Mouse (Mus musculus): ENCODE data around the gene Syce1l. TPM values are rescaled to one million over a fixed set of nuclear protein-coding genes. Genes with fewer than 3 reads are reported as not detected.

Syce1l gene
- polyA plus RNA-seq, 1 experiment from 2014 or later: 0.28 TPM

- Histone ChIP-seq H3K27ac (replicated peaks; ENCODE audit: low read depth, low read length) (no peak overlapping the region), H3K4me2 (ENCODE audit: low read depth, severe bottlenecking) (no peak overlapping the region), H3K27me3 (ENCODE audit: control insufficient read depth, insufficient read depth, low read length) (no peaks in the 10 kb centered on the region), H3K9ac (ENCODE audit: low read length) (no peak overlapping the region), H3K4me3 (ENCODE audit: low read depth, low read length) (no peak overlapping the region), H3K4me1 (ENCODE audit: control insufficient read depth, insufficient read depth, low read length) (no peaks in the 10 kb centered on the region), H3K9me3 (ENCODE audit: control insufficient read depth, low read length) (no peaks in the 10 kb centered on the region), H3K36me3 (ENCODE audit: control insufficient read depth, insufficient read depth, low read length) (peaks cover 8% of the 10 kb centered on the region)
- no peak for ATAC-seq (ENCODE audit: insufficient number of reproducible peaks, low FRiP score, low TSS enrichment, low read depth)
- no peak for DNase-seq (ENCODE audit: low spot score)
- 84% methylated on average over 8 of the region's 8 CpGs for WGBS
Measured at GRCm38 (mm10) chr8:113643479-113644210, 632 bp downstream of the Syce1l start.

DNA sequence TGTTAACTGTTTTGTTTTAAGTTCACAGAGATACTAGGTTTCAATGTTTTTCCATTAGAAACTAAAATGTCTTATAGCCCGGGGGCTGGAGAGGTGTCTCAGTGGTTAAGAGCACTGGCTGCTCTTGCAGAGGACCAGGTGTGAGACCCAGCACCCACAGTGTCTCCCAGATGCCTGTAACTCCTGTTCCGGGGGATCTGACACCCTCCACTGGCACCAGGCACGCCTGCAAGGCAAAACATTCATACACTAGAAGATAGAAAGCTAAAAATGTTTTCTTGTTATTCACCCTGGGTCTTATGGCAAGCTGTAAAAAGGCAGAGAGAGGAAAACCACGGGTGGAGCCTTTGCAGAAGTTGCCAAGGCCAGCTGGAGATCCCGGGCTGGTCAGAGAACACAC, 2.2 kb downstream of the Syce1l start:
- no peak for ATAC-seq (ENCODE audit: insufficient number of reproducible peaks, low FRiP score, low TSS enrichment, low read depth)

DNA sequence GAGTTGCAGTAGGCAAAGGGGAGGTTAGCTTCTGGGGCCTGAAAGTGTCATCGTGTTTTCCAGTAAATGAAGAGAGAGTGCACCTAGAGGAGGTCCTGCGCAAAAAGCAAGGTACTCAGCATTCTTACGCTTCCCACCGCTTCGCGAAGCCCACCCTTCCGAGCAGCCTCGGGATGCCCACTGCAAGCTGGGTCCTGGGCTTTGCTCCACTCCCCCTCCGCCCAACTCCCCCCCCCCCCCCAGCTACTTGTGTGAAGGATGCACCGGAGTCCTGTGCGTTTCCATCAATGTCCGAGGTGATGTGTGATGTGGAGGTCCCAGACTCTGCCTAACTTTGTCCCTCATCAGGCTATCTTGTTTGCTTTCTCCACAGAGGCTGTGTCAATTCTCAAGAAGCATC, 9.4 kb downstream of the Syce1l start:
- WGBS: 80% methylated on average over 12 of the region's 12 CpGs
- Histone ChIP-seq H3K27me3 (ENCODE audit: control insufficient read depth, insufficient read depth, low read length) (no peaks in the 10 kb centered on the region), H3K4me2 (ENCODE audit: low read depth, severe bottlenecking) (no peak overlapping the region), H3K9me3 (ENCODE audit: control insufficient read depth, low read length) (no peaks in the 10 kb centered on the region), H3K27ac (replicated peaks; ENCODE audit: low read depth, low read length) (no peak overlapping the region), H3K36me3 (ENCODE audit: control insufficient read depth, insufficient read depth, low read length) (no peaks in the 10 kb centered on the region), H3K4me3 (ENCODE audit: low read depth, low read length) (no peak overlapping the region), H3K9ac (ENCODE audit: low read length) (no peak overlapping the region), H3K4me1 (ENCODE audit: control insufficient read depth, insufficient read depth, low read length) (no peaks in the 10 kb centered on the region)
- ATAC-seq (ENCODE audit: insufficient number of reproducible peaks, low FRiP score, low TSS enrichment, low read depth): no peak
- DNase-seq (ENCODE audit: low spot score): no peak

More for the DNA sequence above, 2.2 kb downstream of the Syce1l start:
- Histone ChIP-seq H3K4me1 (ENCODE audit: control insufficient read depth, insufficient read depth, low read length) (no peaks in the 10 kb centered on the region), H3K4me2 (ENCODE audit: low read depth, severe bottlenecking) (no peak overlapping the region), H3K27me3 (ENCODE audit: control insufficient read depth, insufficient read depth, low read length) (no peaks in the 10 kb centered on the region), H3K4me3 (ENCODE audit: low read depth, low read length) (no peak overlapping the region), H3K9ac (ENCODE audit: low read length) (no peak overlapping the region), H3K9me3 (ENCODE audit: control insufficient read depth, low read length) (no peaks in the 10 kb centered on the region), H3K36me3 (ENCODE audit: control insufficient read depth, insufficient read depth, low read length) (peaks cover 6% of the 10 kb centered on the region), H3K27ac (replicated peaks; ENCODE audit: low read depth, low read length) (no peak overlapping the region)
- no peak for DNase-seq (ENCODE audit: low spot score)
- 73% methylated on average over 5 of the region's 5 CpGs for WGBS

DNA sequence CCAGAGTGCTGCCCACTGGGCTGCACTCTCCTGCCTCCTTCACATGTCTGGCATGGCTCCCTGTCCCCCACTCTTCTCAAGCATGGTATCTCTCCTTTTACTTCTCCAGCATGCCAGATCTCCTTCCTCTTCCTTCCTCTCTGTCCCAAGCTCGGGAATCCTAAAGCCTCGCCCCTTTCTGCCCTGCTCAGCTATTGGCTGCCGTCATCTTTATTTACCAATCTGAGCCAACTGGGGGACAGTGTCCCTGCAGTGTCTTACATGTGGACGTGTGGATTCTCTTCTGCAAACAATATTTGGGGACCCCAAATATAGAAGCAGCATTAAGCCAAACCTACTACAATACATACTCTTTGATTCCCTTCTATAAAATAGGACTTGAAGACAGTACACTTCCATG, 10.1 kb downstream of the Syce1l start:
- DNase-seq (ENCODE audit: low spot score) (no peak), ATAC-seq (ENCODE audit: insufficient number of reproducible peaks, low FRiP score, low TSS enrichment, low read depth) (no peak)
- WGBS: 61% methylated on average over 4 of the region's 4 CpGs
- Histone ChIP-seq H3K4me2 (ENCODE audit: low read depth, severe bottlenecking) (no peak overlapping the region), H3K9me3 (ENCODE audit: control insufficient read depth, low read length) (no peaks in the 10 kb centered on the region), H3K27me3 (ENCODE audit: control insufficient read depth, insufficient read depth, low read length) (no peaks in the 10 kb centered on the region), H3K27ac (replicated peaks; ENCODE audit: low read depth, low read length) (no peak overlapping the region), H3K9ac (ENCODE audit: low read length) (no peak overlapping the region), H3K36me3 (ENCODE audit: control insufficient read depth, insufficient read depth, low read length) (no peaks in the 10 kb centered on the region), H3K4me1 (ENCODE audit: control insufficient read depth, insufficient read depth, low read length) (no peaks in the 10 kb centered on the region), H3K4me3 (ENCODE audit: low read depth, low read length) (no peak overlapping the region)

DNA sequence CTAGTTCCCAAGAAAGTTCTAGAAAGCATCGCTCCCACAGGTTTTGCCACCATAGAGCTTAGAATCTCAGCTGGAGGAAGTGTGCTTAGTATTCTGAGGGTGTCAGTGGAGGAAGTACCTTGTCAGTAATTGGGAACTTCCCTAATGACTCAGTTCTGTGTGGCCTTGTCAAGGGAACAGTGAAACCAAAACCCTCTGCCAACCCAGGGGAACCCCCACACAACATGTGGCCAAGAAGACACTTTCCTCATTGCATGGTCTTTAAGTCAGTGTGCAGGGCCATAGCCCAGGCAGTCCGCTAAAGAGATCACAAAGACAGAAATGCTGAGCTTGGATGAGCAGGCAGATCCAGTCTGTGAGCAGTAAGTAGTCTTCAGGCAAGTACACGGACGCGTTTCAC, 13.1 kb downstream of the Syce1l start:
- no peak for ATAC-seq (ENCODE audit: insufficient number of reproducible peaks, low FRiP score, low TSS enrichment, low read depth)
- 92% methylated on average over 5 of the region's 5 CpGs for WGBS

GRCm38 (mm10) chr8:113656681-113657298, 13.8 kb downstream of the Syce1l start:
- no peaks in the 10 kb centered on the region for H3K27me3 ChIP-seq (ENCODE audit: control insufficient read depth, insufficient read depth, low read length)
- no peak overlapping the region for H3K9ac ChIP-seq (ENCODE audit: low read length)
- no peak overlapping the region for H3K4me3 ChIP-seq (ENCODE audit: low read depth, low read length)
- 80% methylated on average over 11 of the region's 11 CpGs for WGBS
- DNase-seq (ENCODE audit: low spot score) (no peak), ATAC-seq (ENCODE audit: insufficient number of reproducible peaks, low FRiP score, low TSS enrichment, low read depth) (no peak)
- no peak overlapping the region for H3K27ac ChIP-seq (replicated peaks; ENCODE audit: low read depth, low read length)
- no peak overlapping the region for H3K4me2 ChIP-seq (ENCODE audit: low read depth, severe bottlenecking)
- no peaks in the 10 kb centered on the region for H3K4me1 ChIP-seq (ENCODE audit: control insufficient read depth, insufficient read depth, low read length)
- H3K36me3 ChIP-seq (ENCODE audit: control insufficient read depth, insufficient read depth, low read length): no peaks in the 10 kb centered on the region
- H3K9me3 ChIP-seq (ENCODE audit: control insufficient read depth, low read length): no peaks in the 10 kb centered on the region

More for the DNA sequence above, 13.1 kb downstream of the Syce1l start:
- Histone ChIP-seq H3K9ac (ENCODE audit: low read length) (no peak overlapping the region), H3K4me3 (ENCODE audit: low read depth, low read length) (no peak overlapping the region), H3K4me1 (ENCODE audit: control insufficient read depth, insufficient read depth, low read length) (no peaks in the 10 kb centered on the region), H3K9me3 (ENCODE audit: control insufficient read depth, low read length) (no peaks in the 10 kb centered on the region), H3K27ac (replicated peaks; ENCODE audit: low read depth, low read length) (no peak overlapping the region), H3K36me3 (ENCODE audit: control insufficient read depth, insufficient read depth, low read length) (no peaks in the 10 kb centered on the region), H3K4me2 (ENCODE audit: low read depth, severe bottlenecking) (no peak overlapping the region), H3K27me3 (ENCODE audit: control insufficient read depth, insufficient read depth, low read length) (no peaks in the 10 kb centered on the region)
- DNase-seq (ENCODE audit: low spot score): no peak

DNA sequence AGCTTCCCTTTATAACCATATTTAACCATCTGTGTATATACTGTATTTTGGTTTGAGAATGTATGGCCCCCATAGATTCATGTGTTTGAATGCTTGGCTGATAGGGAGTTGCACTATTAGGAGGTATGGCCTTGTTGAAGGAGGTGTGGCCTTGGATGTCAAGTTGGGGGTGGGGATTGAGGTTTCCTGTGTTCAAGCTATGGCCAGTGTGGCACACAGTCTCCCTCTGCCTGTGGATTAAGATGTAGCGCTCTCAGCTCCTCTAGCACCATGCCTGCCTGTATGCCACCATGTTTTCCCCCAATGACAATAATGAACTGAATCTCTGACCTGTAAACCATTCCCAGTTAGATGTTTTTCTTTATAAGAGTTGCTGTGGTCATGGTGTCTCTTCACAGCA, 17.1 kb downstream of the Syce1l start:
- no peaks in the 10 kb centered on the region for H3K27me3 ChIP-seq (ENCODE audit: control insufficient read depth, insufficient read depth, low read length)
- H3K4me2 ChIP-seq (ENCODE audit: low read depth, severe bottlenecking): no peak overlapping the region
- no peak for DNase-seq (ENCODE audit: low spot score)
- no peak for ATAC-seq (ENCODE audit: insufficient number of reproducible peaks, low FRiP score, low TSS enrichment, low read depth)
- WGBS: 77% methylated on average over 1 of the region's 1 CpGs
- no peak overlapping the region for H3K9ac ChIP-seq (ENCODE audit: low read length)
- no peaks in the 10 kb centered on the region for H3K36me3 ChIP-seq (ENCODE audit: control insufficient read depth, insufficient read depth, low read length)
- no peaks in the 10 kb centered on the region for H3K9me3 ChIP-seq (ENCODE audit: control insufficient read depth, low read length)
- H3K4me1 ChIP-seq (ENCODE audit: control insufficient read depth, insufficient read depth, low read length): no peaks in the 10 kb centered on the region
- no peak overlapping the region for H3K27ac ChIP-seq (replicated peaks; ENCODE audit: low read depth, low read length)
- no peak overlapping the region for H3K4me3 ChIP-seq (ENCODE audit: low read depth, low read length)

- Histone ChIP-seq H3K9ac (ENCODE audit: low read length) (no peak overlapping the region), H3K9me3 (ENCODE audit: control insufficient read depth, low read length) (no peaks in the 10 kb centered on the region), H3K27ac (replicated peaks; ENCODE audit: low read depth, low read length) (no peak overlapping the region), H3K4me2 (ENCODE audit: low read depth, severe bottlenecking) (no peak overlapping the region), H3K36me3 (ENCODE audit: control insufficient read depth, insufficient read depth, low read length) (no peaks in the 10 kb centered on the region), H3K4me1 (ENCODE audit: control insufficient read depth, insufficient read depth, low read length) (peaks cover 2% of the 10 kb centered on the region; the same call in 1 of the 2 replicates), H3K4me3 (ENCODE audit: low read depth, low read length) (no peak overlapping the region), H3K27me3 (ENCODE audit: control insufficient read depth, insufficient read depth, low read length) (no peaks in the 10 kb centered on the region)
- ATAC-seq (ENCODE audit: insufficient number of reproducible peaks, low FRiP score, low TSS enrichment, low read depth) (peak; percentile 72), DNase-seq (ENCODE audit: low spot score) (peak; percentile 89)
- 7% methylated on average over 2 of the region's 2 CpGs for WGBS
Measured at GRCm38 (mm10) chr8:113664544-113664943, 21.5 kb downstream of the Syce1l start.
